Mouse (Mus musculus) liver, adult 2 months (tissue): ENCODE results near the gene Spon1.

Experiments
- CTCF ChIP-seq: fragments of 200-500 bp; IDR thresholded peaks from 2 replicates; pipeline ENCODE4 v1.5.1; 2011; ENCODE audit warnings: low read depth, low read length, control low read depth
- POLR2A ChIP-seq: fragments of 200-500 bp; IDR thresholded peaks from 2 replicates; pipeline ENCODE4 v1.6.1; 2011; ENCODE audit warnings: low read length, control low read depth; ENCODE audit not compliant: insufficient read depth; ENCODE audit errors: extremely low read depth

- no peak for TF ChIP-seq POLR2A
- no peak for TF ChIP-seq CTCF
These were observed at the start of gene Spon1 for GRCm38 (mm10) chr7:113765667-113766497.
